Mouse (Mus musculus) lung, adult 2 months (tissue): ENCODE results near the gene Commd1. TPM values are rescaled to one million over a fixed set of nuclear protein-coding genes. Genes with fewer than 3 reads are reported as not detected.

Experiments
- DNase-seq: peaks from one replicate; pipeline ENCODE4 v3.0.0; 2022
- H3K4me1 ChIP-seq: fragments of 200-500 bp; 2 replicates; pipeline ENCODE4 v1.6.1; 2011; ENCODE audit warnings: low read length; ENCODE audit not compliant: control insufficient read depth, insufficient read depth
- H3K4me3 ChIP-seq: fragments of 200-500 bp; replicated peaks from 2 replicates; pipeline ENCODE3; 2011; ENCODE audit warnings: low read depth, mild to moderate bottlenecking, control low read depth, low read length; ENCODE audit errors: extremely low read depth
- CTCF ChIP-seq: fragments of 200-500 bp; IDR thresholded peaks from 2 replicates; pipeline ENCODE4 v1.5.1; 2011; ENCODE audit warnings: mild to moderate bottlenecking, low read length, control low read depth; ENCODE audit not compliant: insufficient read depth
- POLR2A ChIP-seq: fragments of 200-500 bp; IDR thresholded peaks from 2 replicates; pipeline ENCODE4 v1.6.1; 2011; ENCODE audit warnings: low read depth, mild to moderate bottlenecking, control low read depth, low read length, borderline replicate concordance; ENCODE audit errors: extremely low read depth
- WGBS: fragments of 180-500 bp; shearing (Covaris S2); methylation state at CpG from one replicate; pipeline ENCODE4 v1.1.7; 2018; 5-methylcytosine and 5-hydroxymethylcytosine counted together
- polyA plus RNA-seq: library from polyadenylated mRNA; depleted of rRNA; stranded (reverse); fragments of >200 nt; gene quantifications from 2 replicates; pipeline ENCODE4 v1.2.3, GENCODE M21; 2012

The Commd1 gene
- polyA plus RNA-seq, 1 experiment: 10.0 TPM

- no peak for TF ChIP-seq CTCF
- no peak for TF ChIP-seq POLR2A
- DNase-seq: no peak
- H3K4me3 ChIP-seq: no peak overlapping the region
- 72% methylated on average over 8 of the region's 8 CpGs for WGBS
- H3K4me1 ChIP-seq: peaks cover 14% of the 10 kb centered on the region
Measured at GRCm38 (mm10) chr11:22868582-22868981, 113.6 kb downstream of the Commd1 start.

- WGBS: 87% methylated on average over 5 of the region's 5 CpGs
- peaks cover 13% of the 10 kb centered on the region for H3K4me1 ChIP-seq
- H3K4me3 ChIP-seq: no peak overlapping the region
- no peak for TF ChIP-seq CTCF
- no peak for TF ChIP-seq POLR2A
- DNase-seq: no peak
Measured at GRCm38 (mm10) chr11:22867691-22868090, 114.5 kb downstream of the Commd1 start.

- 87% methylated on average over 7 of the region's 7 CpGs for WGBS
- H3K4me3 ChIP-seq: no peak overlapping the region
- no peak for DNase-seq
- H3K4me1 ChIP-seq: peaks cover 8% of the 10 kb centered on the region
- TF ChIP-seq POLR2A (no peak), CTCF (no peak)
Measured at GRCm38 (mm10) chr11:22865635-22866246, 116.4 kb downstream of the Commd1 start.

- peaks cover 8% of the 10 kb centered on the region for H3K4me1 ChIP-seq
- 70% methylated on average over 8 of the region's 8 CpGs for WGBS
Measured at GRCm38 (mm10) chr11:22864305-22865060, 117.7 kb downstream of the Commd1 start.

GRCm38 (mm10) chr11:22863581-22863980 is 118.6 kb downstream of the Commd1 start:
- TF ChIP-seq CTCF (no peak), POLR2A (no peak)
- DNase-seq: no peak
- peaks cover 8% of the 10 kb centered on the region for H3K4me1 ChIP-seq
- no peak overlapping the region for H3K4me3 ChIP-seq
- 64% methylated on average over 4 of the region's 4 CpGs for WGBS

More at GRCm38 (mm10) chr11:22864305-22865060, 117.7 kb downstream of the Commd1 start:
- TF ChIP-seq POLR2A: no peak
- no peak for TF ChIP-seq CTCF
- H3K4me3 ChIP-seq: no peak overlapping the region
- no peak for DNase-seq

- H3K4me3 ChIP-seq: no peak overlapping the region
- WGBS: 58% methylated on average over 4 of the region's 4 CpGs
- no peak for TF ChIP-seq CTCF
- no peak for TF ChIP-seq POLR2A
- DNase-seq: no peak
- H3K4me1 ChIP-seq: peaks cover 16% of the 10 kb centered on the region
Measured at GRCm38 (mm10) chr11:22861315-22861714, 120.9 kb downstream of the Commd1 start.

- no peak for DNase-seq
- WGBS: 7% methylated on average over 41 of the region's 41 CpGs
- Histone ChIP-seq H3K4me1 (peaks cover 16% of the 10 kb centered on the region), H3K4me3 (peak within 1 kb of the TSS; percentile 60)
- TF ChIP-seq CTCF (no peak), POLR2A (no peak; the same call in 1 of the 2 replicates)
Measured at GRCm38 (mm10) chr11:22860335-22861227, 121.6 kb downstream of the Commd1 start, which contains the start of gene B3gnt2. Gene B3gnt2, minus strand, starts transcription at chr11:22860961.

GRCm38 (mm10) chr11:22859633-22860334 is 122.4 kb downstream of the Commd1 start:
- peak; percentile 93 for DNase-seq
- Histone ChIP-seq H3K4me1 (peaks cover 15% of the 10 kb centered on the region), H3K4me3 (peak overlapping the region; percentile 86)
- WGBS: under 1% methylated on average over 55 of the region's 55 CpGs
- TF ChIP-seq POLR2A (peak; percentile 81; the same call in 1 of the 2 replicates), CTCF (no peak)
